Mouse (Mus musculus): ENCODE data around the gene Iqcf3. TPM values are rescaled to one million over a fixed set of nuclear protein-coding genes. Genes with fewer than 3 reads are reported as not detected.
"Not testable (repeated sequence)": the region's sequence is repeated elsewhere in the genome, so short reads cannot be mapped to it uniquely, and the experiment has no call there.

Gene Iqcf3
- total RNA-seq, 1 experiment from 2014 or later, result not detected

- no peak for DNase-seq
These were observed 57.2 kb downstream of the Iqcf3 start for GRCm38 (mm10) chr9:106504246-106504645.

GRCm38 (mm10) chr9:106501846-106502245, 59.6 kb downstream of the Iqcf3 start:
- DNase-seq, result no peak

GRCm38 (mm10) chr9:106499667-106500066, 61.8 kb downstream of the Iqcf3 start, which contains the start of gene Iqcf1:
Gene Iqcf1 (plus strand): TSS chr9:106499967.
- DNase-seq, result no peak

GRCm38 (mm10) chr9:106487602-106488001, 73.8 kb downstream of the Iqcf3 start:
- DNase-seq, result not testable (repeated sequence)

GRCm38 (mm10) chr9:106485076-106485475, 76.4 kb downstream of the Iqcf3 start:
- DNase-seq, result no peak

- DNase-seq, result no peak
These were observed 77.8 kb downstream of the Iqcf3 start for GRCm38 (mm10) chr9:106483606-106484005.

GRCm38 (mm10) chr9:106483136-106483535, 78.3 kb downstream of the Iqcf3 start:
- no peak for DNase-seq

- DNase-seq, result no peak
These were observed 78.8 kb downstream of the Iqcf3 start for GRCm38 (mm10) chr9:106482578-106483115.

- DNase-seq, result no peak
These were observed 79.8 kb downstream of the Iqcf3 start for GRCm38 (mm10) chr9:106481676-106482075.

- no peak for DNase-seq
These were observed 80.4 kb downstream of the Iqcf3 start for GRCm38 (mm10) chr9:106481075-106481474.

GRCm38 (mm10) chr9:106480541-106480940, 80.9 kb downstream of the Iqcf3 start:
- no peak for DNase-seq

- DNase-seq, result no peak
These were observed 83.3 kb downstream of the Iqcf3 start for GRCm38 (mm10) chr9:106478101-106478500.

- no peak for DNase-seq
These were observed 83.8 kb downstream of the Iqcf3 start for GRCm38 (mm10) chr9:106477649-106478048.

- DNase-seq, result peak; percentile 97
These were observed 84.4 kb downstream of the Iqcf3 start, which contains the start of gene Parp3 for GRCm38 (mm10) chr9:106476924-106477484. Gene Parp3 (minus strand): TSS chr9:106476949.

GRCm38 (mm10) chr9:106476002-106476923, 85.2 kb downstream of the Iqcf3 start:
- peak; percentile 60 for DNase-seq

GRCm38 (mm10) chr9:106475663-106476001, 85.8 kb downstream of the Iqcf3 start, which contains the start of gene Rrp9:
Gene Rrp9 (plus strand): TSS chr9:106475963.
- DNase-seq, result no peak

GRCm38 (mm10) chr9:106475046-106475445, 86.4 kb downstream of the Iqcf3 start:
- DNase-seq, result peak; percentile 20

GRCm38 (mm10) chr9:106474456-106474855, 87.0 kb downstream of the Iqcf3 start:
- peak; percentile 66 for DNase-seq

- DNase-seq, result no peak
These were observed 87.7 kb downstream of the Iqcf3 start for GRCm38 (mm10) chr9:106473753-106474105.

GRCm38 (mm10) chr9:106473081-106473752, 88.2 kb downstream of the Iqcf3 start:
- no peak for DNase-seq

- DNase-seq, result no peak
These were observed 89.1 kb downstream of the Iqcf3 start for GRCm38 (mm10) chr9:106472321-106472720.

- peak; percentile 28 for DNase-seq
These were observed 89.5 kb downstream of the Iqcf3 start for GRCm38 (mm10) chr9:106471892-106472291.
